Mouse (Mus musculus) spleen, postnatal 14 days (tissue): Measurements from ENCODE around the gene Ppp1r13l.

Experiments used
- DNase-seq, 2 experiments: peaks; one replicate each; pipeline ENCODE4 v3.0.0; 2021 to 2022; ENCODE audit warnings: low spot score in 2 of 2

Ppp1r13l gene

GRCm38 (mm10) chr7:19359299-19359891 lies at the start of gene Ppp1r13l, which contains the start of gene Cd3eap:
TSS of gene Ppp1r13l (plus strand) at chr7:19359749.
TSS of gene Cd3eap (minus strand) at chr7:19359483.
- DNase-seq: peak; percentile 53 to 74

- peak; percentile 83 to 90 for DNase-seq
Measured at GRCm38 (mm10) chr7:19309884-19310641, 49.5 kb upstream of the Ppp1r13l start, which contains the start of gene Fosb. TSS of gene Fosb (minus strand) at chr7:19310051.

GRCm38 (mm10) chr7:19311991-19312390 lies 47.6 kb upstream of the Ppp1r13l start:
- no peak for DNase-seq

- no peak for DNase-seq
Measured at GRCm38 (mm10) chr7:19314033-19314432, 45.5 kb upstream of the Ppp1r13l start.

- no peak for DNase-seq
Measured at GRCm38 (mm10) chr7:19316451-19317161, 42.9 kb upstream of the Ppp1r13l start.

- no peak for DNase-seq
Measured at GRCm38 (mm10) chr7:19318201-19318600, 41.3 kb upstream of the Ppp1r13l start.

- no peak for DNase-seq
Measured at GRCm38 (mm10) chr7:19318676-19319075, 40.9 kb upstream of the Ppp1r13l start.

GRCm38 (mm10) chr7:19319458-19319857 lies 40.1 kb upstream of the Ppp1r13l start:
- DNase-seq: no peak

GRCm38 (mm10) chr7:19319906-19320305 lies 39.6 kb upstream of the Ppp1r13l start:
- peak; percentile 69 to 85 for DNase-seq

- DNase-seq: no peak
Measured at GRCm38 (mm10) chr7:19320637-19321036, 38.9 kb upstream of the Ppp1r13l start.

GRCm38 (mm10) chr7:19321464-19321863 lies 38.1 kb upstream of the Ppp1r13l start:
- no peak for DNase-seq

- DNase-seq: no peak
Measured at GRCm38 (mm10) chr7:19322489-19322888, 37.1 kb upstream of the Ppp1r13l start.

GRCm38 (mm10) chr7:19324221-19324620 lies 35.3 kb upstream of the Ppp1r13l start:
- no peak for DNase-seq

- no peak for DNase-seq
Measured at GRCm38 (mm10) chr7:19325262-19326199, 34.0 kb upstream of the Ppp1r13l start.

GRCm38 (mm10) chr7:19326359-19326758 lies 33.2 kb upstream of the Ppp1r13l start:
- peak in 1 of 2 experiments; percentile 56 for DNase-seq

- DNase-seq: no peak
Measured at GRCm38 (mm10) chr7:19327128-19327527, 32.4 kb upstream of the Ppp1r13l start.

GRCm38 (mm10) chr7:19327782-19328181 lies 31.8 kb upstream of the Ppp1r13l start:
- DNase-seq: no peak

- DNase-seq: no peak
Measured at GRCm38 (mm10) chr7:19328425-19328824, 31.1 kb upstream of the Ppp1r13l start.

- DNase-seq: no peak
Measured at GRCm38 (mm10) chr7:19331910-19332309, 27.6 kb upstream of the Ppp1r13l start.

GRCm38 (mm10) chr7:19332709-19333352 lies 26.7 kb upstream of the Ppp1r13l start:
- DNase-seq: peak; percentile 42 to 59

- no peak for DNase-seq
Measured at GRCm38 (mm10) chr7:19335583-19335982, 24.0 kb upstream of the Ppp1r13l start.
